Mouse (Mus musculus): Measurements from ENCODE around the gene Phactr4. TPM values are rescaled to one million over a fixed set of nuclear protein-coding genes. Genes with fewer than 3 reads are reported as not detected.

Gene Phactr4
- 22.8 and 27.9 TPM in 2 replicates for polyA plus RNA-seq (2016; fragmentation: Nextera tagmentation; extraction: Ambion mirVana)

GRCm38 (mm10) chr4:132421923-132422782 is at the start of gene Phactr4:
Phactr4 (minus strand) TSS chr4:132422489.
- Histone ChIP-seq H3K4me1 (peaks cover 17% of the 10 kb centered on the region), H3K4me3 (peak within 1 kb of the TSS; percentile 80), H3K27me3 (ENCODE audit: low read depth, poor library complexity, severe bottlenecking) (no peaks in the 10 kb centered on the region), H3K9me3 (replicated peaks) (no peaks in the 10 kb centered on the region), H3K27ac (peak within 1 kb of the TSS; percentile 99), H3K36me3 (peaks cover 9% of the 10 kb centered on the region; the same call in 1 of the 2 replicates)
- under 1% methylated on average over 73 of the region's 73 CpGs for WGBS
- peak; percentile 99 for DNase-seq (ENCODE audit: low spot score)

GRCm38 (mm10) chr4:132469873-132470272 is 47.6 kb upstream of the Phactr4 start:
- H3K36me3 ChIP-seq = no peaks in the 10 kb centered on the region
- H3K27ac ChIP-seq = 0 out of 2 replicates have a peak overlapping the region, but pooled peaks have one; percentile 16
- 5% methylated on average over 3 of the region's 3 CpGs for WGBS
- peaks cover 16% of the 10 kb centered on the region for H3K4me1 ChIP-seq
- H3K4me3 ChIP-seq = no peak overlapping the region
- no peak for DNase-seq (ENCODE audit: low spot score)
- H3K9me3 ChIP-seq (replicated peaks) = no peaks in the 10 kb centered on the region
- no peaks in the 10 kb centered on the region for H3K27me3 ChIP-seq (ENCODE audit: low read depth, poor library complexity, severe bottlenecking)

GRCm38 (mm10) chr4:132464255-132464613 is 41.9 kb upstream of the Phactr4 start:
- WGBS = 5% methylated on average over 5 of the region's 5 CpGs
- peak overlapping the region; percentile 80; the same call in 1 of the 2 replicates for H3K27ac ChIP-seq

GRCm38 (mm10) chr4:132463430-132464254 is 41.4 kb upstream of the Phactr4 start, which contains the start of gene Med18:
Med18 (minus strand) TSS chr4:132463921.
- no peaks in the 10 kb centered on the region for H3K9me3 ChIP-seq (replicated peaks)
- H3K36me3 ChIP-seq = peaks cover 36% of the 10 kb centered on the region
- peaks cover 18% of the 10 kb centered on the region for H3K4me1 ChIP-seq
- H3K27ac ChIP-seq = peak within 1 kb of the TSS; percentile 80
- H3K27me3 ChIP-seq (ENCODE audit: low read depth, poor library complexity, severe bottlenecking) = no peaks in the 10 kb centered on the region
- peak within 1 kb of the TSS; percentile 74 for H3K4me3 ChIP-seq
- DNase-seq (ENCODE audit: low spot score) = peak; percentile 96
- under 1% methylated on average over 44 of the region's 44 CpGs for WGBS

More at GRCm38 (mm10) chr4:132464255-132464613, 41.9 kb upstream of the Phactr4 start:
- Histone ChIP-seq H3K4me1 (peaks cover 18% of the 10 kb centered on the region), H3K4me3 (peak overlapping the region; percentile 74), H3K27me3 (ENCODE audit: low read depth, poor library complexity, severe bottlenecking) (no peaks in the 10 kb centered on the region), H3K36me3 (peaks cover 30% of the 10 kb centered on the region), H3K9me3 (replicated peaks) (no peaks in the 10 kb centered on the region)
- no peak for DNase-seq (ENCODE audit: low spot score)

GRCm38 (mm10) chr4:132462836-132463235 is 40.5 kb upstream of the Phactr4 start:
- WGBS = 12% methylated on average over 11 of the region's 11 CpGs
- Histone ChIP-seq H3K27me3 (ENCODE audit: low read depth, poor library complexity, severe bottlenecking) (no peaks in the 10 kb centered on the region), H3K9me3 (replicated peaks) (no peaks in the 10 kb centered on the region), H3K4me3 (peak overlapping the region; percentile 74), H3K36me3 (peaks cover 44% of the 10 kb centered on the region), H3K4me1 (peaks cover 18% of the 10 kb centered on the region), H3K27ac (peak overlapping the region; percentile 80)
- DNase-seq (ENCODE audit: low spot score) = peak; percentile 39

- Histone ChIP-seq H3K27ac (no peak overlapping the region), H3K4me3 (no peak overlapping the region), H3K4me1 (peaks cover 18% of the 10 kb centered on the region), H3K27me3 (ENCODE audit: low read depth, poor library complexity, severe bottlenecking) (no peaks in the 10 kb centered on the region), H3K9me3 (replicated peaks) (no peaks in the 10 kb centered on the region), H3K36me3 (peaks cover 57% of the 10 kb centered on the region)
- no peak for DNase-seq (ENCODE audit: low spot score)
- WGBS = 92% methylated on average over 8 of the region's 8 CpGs
Measured at GRCm38 (mm10) chr4:132460225-132460624, 37.9 kb upstream of the Phactr4 start.

- Histone ChIP-seq H3K27me3 (ENCODE audit: low read depth, poor library complexity, severe bottlenecking) (no peaks in the 10 kb centered on the region), H3K9me3 (replicated peaks) (no peaks in the 10 kb centered on the region), H3K4me1 (no peaks in the 10 kb centered on the region), H3K27ac (no peak overlapping the region), H3K4me3 (no peak overlapping the region), H3K36me3 (peaks cover 41% of the 10 kb centered on the region)
- no peak for DNase-seq (ENCODE audit: low spot score)
- 95% methylated on average over 6 of the region's 6 CpGs for WGBS
Measured at GRCm38 (mm10) chr4:132455561-132455960, 33.3 kb upstream of the Phactr4 start.

- Histone ChIP-seq H3K27ac (no peak overlapping the region), H3K36me3 (peaks cover 37% of the 10 kb centered on the region), H3K9me3 (replicated peaks) (no peaks in the 10 kb centered on the region), H3K4me1 (no peaks in the 10 kb centered on the region), H3K27me3 (ENCODE audit: low read depth, poor library complexity, severe bottlenecking) (no peaks in the 10 kb centered on the region), H3K4me3 (no peak overlapping the region)
- 86% methylated on average over 3 of the region's 3 CpGs for WGBS
- no peak for DNase-seq (ENCODE audit: low spot score)
Measured at GRCm38 (mm10) chr4:132455146-132455545, 32.9 kb upstream of the Phactr4 start.

GRCm38 (mm10) chr4:132454216-132454615 is 31.9 kb upstream of the Phactr4 start:
- DNase-seq (ENCODE audit: low spot score) = no peak
- no peaks in the 10 kb centered on the region for H3K27me3 ChIP-seq (ENCODE audit: low read depth, poor library complexity, severe bottlenecking)
- no peak overlapping the region for H3K4me3 ChIP-seq
- no peaks in the 10 kb centered on the region for H3K9me3 ChIP-seq (replicated peaks)
- no peaks in the 10 kb centered on the region for H3K4me1 ChIP-seq
- 87% methylated on average over 6 of the region's 6 CpGs for WGBS
- H3K36me3 ChIP-seq = peaks cover 27% of the 10 kb centered on the region
- H3K27ac ChIP-seq = no peak overlapping the region

- WGBS = 90% methylated on average over 3 of the region's 3 CpGs
- no peaks in the 10 kb centered on the region for H3K27me3 ChIP-seq (ENCODE audit: low read depth, poor library complexity, severe bottlenecking)
Measured at GRCm38 (mm10) chr4:132449778-132450177, 27.5 kb upstream of the Phactr4 start.

GRCm38 (mm10) chr4:132446105-132446504 is 23.8 kb upstream of the Phactr4 start:
- Histone ChIP-seq H3K27ac (no peak overlapping the region), H3K4me3 (no peak overlapping the region), H3K9me3 (replicated peaks) (no peaks in the 10 kb centered on the region), H3K4me1 (no peaks in the 10 kb centered on the region), H3K27me3 (ENCODE audit: low read depth, poor library complexity, severe bottlenecking) (no peaks in the 10 kb centered on the region), H3K36me3 (no peaks in the 10 kb centered on the region)
- no peak for DNase-seq (ENCODE audit: low spot score)
- WGBS = 88% methylated on average over 12 of the region's 12 CpGs

More at GRCm38 (mm10) chr4:132449778-132450177, 27.5 kb upstream of the Phactr4 start:
- Histone ChIP-seq H3K4me3 (no peak overlapping the region), H3K27ac (no peak overlapping the region), H3K4me1 (no peaks in the 10 kb centered on the region), H3K36me3 (no peaks in the 10 kb centered on the region), H3K9me3 (replicated peaks) (no peaks in the 10 kb centered on the region)
- no peak for DNase-seq (ENCODE audit: low spot score)

- Histone ChIP-seq H3K4me3 (no peak overlapping the region), H3K4me1 (peaks cover 3% of the 10 kb centered on the region; the same call in 1 of the 2 replicates), H3K36me3 (no peaks in the 10 kb centered on the region), H3K9me3 (replicated peaks) (no peaks in the 10 kb centered on the region), H3K27me3 (ENCODE audit: low read depth, poor library complexity, severe bottlenecking) (no peaks in the 10 kb centered on the region), H3K27ac (no peak overlapping the region)
- WGBS = 87% methylated on average over 8 of the region's 8 CpGs
- DNase-seq (ENCODE audit: low spot score) = no peak
Measured at GRCm38 (mm10) chr4:132444516-132444915, 22.2 kb upstream of the Phactr4 start.

Data from limb, embryonic 10.5 days (tissue).